Mouse (Mus musculus): Measurements from ENCODE around the gene Msh3. TPM values are rescaled to one million over a fixed set of nuclear protein-coding genes. Genes with fewer than 3 reads are reported as not detected.

Gene Msh3
- total and polyA plus RNA-seq, 3 experiments = 7.3 to 21.6 (median 17.9) TPM

- no peak for DNase-seq
These were observed 24.2 kb downstream of the Msh3 start for GRCm38 (mm10) chr13:92330621-92331020.

- no peak for DNase-seq
These were observed 26.8 kb downstream of the Msh3 start for GRCm38 (mm10) chr13:92328000-92328399.

GRCm38 (mm10) chr13:92326030-92326429 lies 28.8 kb downstream of the Msh3 start:
- no peak for DNase-seq

GRCm38 (mm10) chr13:92320770-92321169 lies 34.0 kb downstream of the Msh3 start:
- DNase-seq = no peak

GRCm38 (mm10) chr13:92314613-92315012 lies 40.2 kb downstream of the Msh3 start:
- DNase-seq = no peak

GRCm38 (mm10) chr13:92305680-92306079 lies 49.1 kb downstream of the Msh3 start, which contains the start of gene Gm20379:
Gene Gm20379 (plus strand): TSS chr13:92305980.
- DNase-seq = no peak

- DNase-seq = no peak
These were observed 50.5 kb downstream of the Msh3 start for GRCm38 (mm10) chr13:92304291-92304690.

GRCm38 (mm10) chr13:92303062-92303948 lies 51.5 kb downstream of the Msh3 start:
- no peak for DNase-seq

GRCm38 (mm10) chr13:92302466-92302865 lies 52.3 kb downstream of the Msh3 start:
- DNase-seq = no peak

GRCm38 (mm10) chr13:92301754-92302153 lies 53.0 kb downstream of the Msh3 start:
- no peak for DNase-seq

- DNase-seq = no peak
These were observed 55.3 kb downstream of the Msh3 start for GRCm38 (mm10) chr13:92299522-92299921.

- DNase-seq = no peak
These were observed 57.8 kb downstream of the Msh3 start for GRCm38 (mm10) chr13:92297021-92297420.

- no peak for DNase-seq
These were observed 58.3 kb downstream of the Msh3 start for GRCm38 (mm10) chr13:92296490-92296889.

GRCm38 (mm10) chr13:92293883-92294282 lies 60.9 kb downstream of the Msh3 start:
- DNase-seq = no peak

GRCm38 (mm10) chr13:92291605-92292004 lies 63.2 kb downstream of the Msh3 start:
- DNase-seq = no peak

GRCm38 (mm10) chr13:92277027-92277426 lies 77.8 kb downstream of the Msh3 start:
- DNase-seq = no peak

- no peak for DNase-seq
These were observed 79.5 kb downstream of the Msh3 start for GRCm38 (mm10) chr13:92275292-92275691.

GRCm38 (mm10) chr13:92274274-92275198 lies 80.3 kb downstream of the Msh3 start:
- peak; percentile 69 for DNase-seq

- DNase-seq = no peak
These were observed 87.7 kb downstream of the Msh3 start for GRCm38 (mm10) chr13:92267076-92267475.

- DNase-seq = peak; percentile 74
These were observed 91.2 kb downstream of the Msh3 start for GRCm38 (mm10) chr13:92263566-92263965.

GRCm38 (mm10) chr13:92261329-92261728 lies 93.5 kb downstream of the Msh3 start:
- DNase-seq = no peak

- no peak for DNase-seq
These were observed 99.3 kb downstream of the Msh3 start for GRCm38 (mm10) chr13:92255480-92255879.

GRCm38 (mm10) chr13:92253850-92254249 lies 101.0 kb downstream of the Msh3 start:
- no peak for DNase-seq

Measured in adrenal gland, adult 2 months (tissue).